Mouse (Mus musculus) right cerebral cortex, postnatal 36 days (tissue): ENCODE results near the gene Dock9.
"Not testable (repeated sequence)": the region's sequence is repeated elsewhere in the genome, so short reads cannot be mapped to it uniquely, and the experiment has no call there.

Experiments
- DNase-seq, 2 experiments: peaks; one replicate each; pipeline ENCODE4 v3.0.0; 2022; ENCODE audit warnings: low spot score in 2 of 2, mixed read lengths in 1 of 2

The Dock9 gene

DNA sequence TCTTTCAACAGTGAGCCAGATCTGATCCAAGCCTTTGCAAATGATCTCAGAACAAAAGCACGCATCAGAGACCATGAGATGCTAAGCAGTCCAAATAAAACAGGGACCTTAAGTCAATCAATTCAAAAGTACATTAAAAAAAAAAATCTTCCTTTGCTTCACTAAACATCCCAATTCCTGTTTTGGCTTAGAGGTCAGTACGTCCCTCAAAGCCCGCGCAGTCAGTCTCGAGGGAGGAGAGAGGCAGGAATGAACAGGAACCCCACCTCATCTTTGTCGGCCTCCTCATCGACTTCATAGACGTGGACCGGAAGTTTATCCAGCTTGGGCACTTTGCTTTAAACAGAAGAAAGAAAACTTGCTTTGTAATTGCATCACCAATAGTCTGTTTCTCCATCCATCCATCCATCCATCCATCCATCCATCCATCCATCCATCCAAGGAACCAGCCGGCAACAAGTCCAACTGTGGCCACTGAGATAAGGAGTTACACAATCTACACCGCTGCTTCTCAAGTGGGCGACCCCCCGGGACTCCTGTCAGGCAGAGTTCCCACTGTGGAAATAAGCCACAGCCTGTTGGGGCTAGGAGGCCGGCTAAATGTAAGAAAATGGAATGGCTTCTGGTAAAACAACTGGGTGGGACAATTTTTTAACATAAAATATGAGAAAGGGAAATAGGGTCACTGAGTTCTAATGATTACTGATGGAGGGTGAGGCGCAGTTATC is 137.3 kb downstream of the Dock9 start:
- DNase-seq, result no peak

DNA sequence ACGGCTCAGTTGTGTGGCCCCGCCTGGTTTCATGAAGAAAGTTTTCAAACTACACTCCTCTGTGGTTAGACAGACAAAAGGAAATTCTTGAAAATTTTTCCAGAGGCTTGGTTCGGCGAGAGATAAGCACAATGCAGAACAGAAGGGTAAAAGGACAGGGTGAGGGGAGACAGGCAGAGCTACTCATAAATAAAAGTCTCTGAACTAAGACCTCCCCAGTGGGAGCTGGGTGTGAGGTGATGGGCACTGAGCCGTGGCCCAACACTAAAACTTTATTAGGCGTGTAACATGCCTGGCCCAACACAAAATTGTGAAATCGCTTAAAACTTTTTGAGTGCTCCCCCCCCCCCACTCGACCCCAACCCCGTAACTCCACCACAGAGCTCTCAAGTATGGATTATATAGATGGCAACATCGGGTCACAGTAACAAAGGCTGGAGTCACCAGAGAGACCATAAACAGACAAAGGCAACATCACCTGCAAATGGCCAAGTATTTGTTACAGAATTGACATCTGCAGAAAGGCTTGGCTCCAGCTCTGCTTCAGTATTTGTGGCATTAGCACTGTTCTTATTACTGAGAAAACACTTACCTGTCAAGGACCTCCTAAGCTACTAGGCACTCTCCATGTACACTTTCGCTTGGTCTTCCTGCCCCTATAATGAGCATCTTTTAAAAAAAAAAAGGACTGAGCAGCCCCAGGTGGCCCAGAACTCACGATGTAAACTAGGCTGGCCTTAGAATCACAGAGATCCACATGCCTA is 138.4 kb downstream of the Dock9 start:
- no peak for DNase-seq

DNA sequence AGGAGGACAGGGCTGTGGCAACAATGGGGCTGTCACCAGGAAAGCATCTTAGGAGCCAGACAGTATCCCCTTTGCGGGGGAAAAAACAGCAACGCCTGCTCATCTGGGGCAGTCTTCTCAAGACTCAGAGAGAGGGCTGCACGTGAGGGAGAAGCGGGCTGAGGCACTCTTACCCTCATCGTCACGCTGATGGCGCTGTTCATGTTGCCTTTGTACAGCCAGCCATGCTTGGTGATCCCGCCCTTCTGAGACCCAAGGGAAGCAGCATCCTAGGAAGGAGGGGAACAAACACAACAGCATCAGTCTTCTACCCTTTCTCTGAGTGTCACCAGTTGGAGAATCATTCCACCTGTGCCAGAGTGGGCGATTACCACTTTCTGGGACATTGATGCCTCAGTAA is 139.1 kb downstream of the Dock9 start:
- DNase-seq, result no peak

- DNase-seq, result no peak
Observed at GRCm38 (mm10) chr14:121657633-121658032, 140.0 kb downstream of the Dock9 start.

DNA sequence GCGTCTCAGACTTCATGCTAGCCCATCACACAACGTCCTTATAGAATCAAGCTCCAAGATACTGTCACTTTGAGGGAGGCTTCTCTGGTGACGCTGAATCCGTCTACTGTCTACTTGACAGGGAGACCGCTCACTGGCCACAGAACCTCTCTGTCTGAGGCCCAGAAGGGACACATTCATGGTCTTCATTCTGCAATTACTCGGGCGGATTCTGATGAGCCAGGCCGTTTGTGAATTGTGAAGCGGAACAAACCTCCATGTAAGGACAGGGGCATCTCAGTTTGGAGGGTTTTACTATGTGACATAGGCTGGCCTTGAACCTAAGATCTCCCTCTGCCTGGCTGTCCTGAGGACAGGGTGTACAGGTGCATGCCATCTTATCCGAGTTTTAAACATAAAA is 140.7 kb downstream of the Dock9 start:
- no peak for DNase-seq

DNA sequence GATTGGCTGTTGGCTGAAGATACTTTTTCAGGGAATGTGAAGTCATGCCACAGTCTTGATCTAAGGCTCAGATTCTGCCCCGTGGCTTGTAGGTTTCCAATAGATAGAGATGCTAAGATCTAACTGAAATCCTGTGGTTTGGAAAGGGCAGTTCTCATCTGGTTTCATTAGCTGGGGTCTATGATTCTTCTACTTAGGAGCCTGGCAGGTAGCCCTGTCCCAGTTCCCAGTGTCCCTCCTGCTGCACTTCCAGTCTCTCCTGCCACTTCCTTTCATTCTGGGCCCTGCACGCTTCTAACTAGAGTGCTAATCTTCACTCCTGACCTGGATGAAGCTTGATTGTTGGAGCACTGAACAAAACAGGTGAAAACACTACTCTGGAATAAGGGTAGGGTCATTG is 142.7 kb downstream of the Dock9 start:
- DNase-seq, result no peak

DNA sequence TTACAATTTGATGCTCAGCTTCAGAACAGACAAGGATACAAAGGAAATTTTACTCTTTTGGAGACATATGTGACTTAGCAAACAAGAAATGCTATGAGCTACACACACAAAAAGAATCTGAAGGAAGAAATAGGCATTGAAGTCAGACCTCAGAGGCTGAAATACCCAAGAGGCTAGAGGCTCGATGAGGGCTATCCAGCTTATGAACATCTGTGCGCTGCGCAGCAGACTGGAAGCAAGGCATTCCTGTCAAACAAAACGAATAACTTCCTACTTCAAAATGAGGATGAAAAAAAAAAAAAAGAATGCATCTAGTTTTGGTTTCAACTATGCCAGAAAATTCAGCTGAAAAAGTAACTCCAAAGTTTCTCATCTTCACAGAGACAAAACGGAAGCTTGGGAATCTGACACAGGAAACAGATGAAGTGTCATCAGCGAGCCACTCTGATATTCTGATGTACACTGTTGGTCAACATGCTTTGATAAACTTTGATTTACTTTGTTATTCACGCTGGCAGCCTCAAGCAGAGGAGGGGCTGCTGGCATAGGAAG is 143.1 kb downstream of the Dock9 start:
- DNase-seq, result no peak

GRCm38 (mm10) chr14:121653717-121654116 is 143.9 kb downstream of the Dock9 start:
- no peak for DNase-seq

- DNase-seq, result no peak
Observed at GRCm38 (mm10) chr14:121653241-121653640, 144.4 kb downstream of the Dock9 start.

- no peak for DNase-seq
Observed at GRCm38 (mm10) chr14:121648581-121649060, 149.0 kb downstream of the Dock9 start.

GRCm38 (mm10) chr14:121647693-121648092 is 149.9 kb downstream of the Dock9 start:
- no peak for DNase-seq

DNA sequence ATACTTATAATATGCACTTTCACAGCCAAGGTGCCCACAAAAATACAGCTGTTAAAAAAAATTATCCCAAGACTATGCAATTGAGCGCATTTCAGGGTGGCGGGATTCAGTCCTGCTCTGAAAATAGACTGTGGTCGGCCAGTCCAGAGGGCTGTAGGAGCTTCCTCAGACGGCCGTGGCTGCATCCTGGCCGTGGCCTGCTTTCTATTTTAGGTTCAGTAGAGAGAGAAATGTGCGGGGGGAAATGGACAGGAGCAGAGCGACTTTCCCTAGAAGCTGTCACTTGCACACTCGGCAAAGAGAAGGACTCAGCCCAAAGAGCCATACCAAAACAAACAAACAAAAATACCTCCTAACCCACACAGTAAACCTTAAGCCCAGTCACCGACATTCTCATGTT is 151.0 kb downstream of the Dock9 start:
- no peak for DNase-seq

GRCm38 (mm10) chr14:121644302-121644701 is 153.3 kb downstream of the Dock9 start:
- DNase-seq, result no peak

GRCm38 (mm10) chr14:121641271-121641670 is 156.4 kb downstream of the Dock9 start:
- no peak for DNase-seq

GRCm38 (mm10) chr14:121636935-121637510 is 160.6 kb downstream of the Dock9 start:
- DNase-seq, result peak in 1 of 2 experiments; percentile 40

DNA sequence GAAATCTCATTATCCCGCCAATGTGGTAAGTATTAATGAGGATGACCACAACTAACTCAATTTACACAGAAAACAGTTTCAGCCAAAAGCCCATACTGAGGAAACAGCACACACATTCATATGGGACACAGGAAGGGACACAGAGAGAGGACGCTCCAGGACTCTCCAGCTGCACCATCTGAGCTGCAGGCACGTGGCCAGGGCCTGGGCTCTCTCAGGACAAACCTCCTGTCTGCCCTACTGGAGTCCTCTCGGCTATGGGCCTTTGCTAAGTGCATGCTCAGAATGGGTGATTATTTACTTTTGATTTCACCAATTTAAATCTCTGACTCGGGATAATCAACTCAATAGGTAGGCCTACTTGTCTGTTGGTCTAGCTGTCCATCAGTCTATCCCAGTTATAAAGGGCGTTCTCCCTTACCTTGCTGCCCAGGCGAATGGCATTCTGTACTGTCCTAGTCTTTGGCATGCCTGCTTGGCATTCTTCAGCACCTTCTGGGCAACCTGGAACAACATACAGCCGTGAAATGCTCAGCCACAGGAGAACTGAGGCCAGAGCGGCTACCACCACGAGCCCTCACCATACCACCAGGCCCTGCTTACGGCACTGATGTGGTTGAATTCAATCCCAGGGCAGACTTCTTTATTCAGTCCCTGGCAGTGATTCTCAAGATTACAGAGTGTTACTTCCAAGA is 162.8 kb downstream of the Dock9 start:
- DNase-seq, result no peak

GRCm38 (mm10) chr14:121634093-121634735 is 163.4 kb downstream of the Dock9 start:
- no peak for DNase-seq

DNA sequence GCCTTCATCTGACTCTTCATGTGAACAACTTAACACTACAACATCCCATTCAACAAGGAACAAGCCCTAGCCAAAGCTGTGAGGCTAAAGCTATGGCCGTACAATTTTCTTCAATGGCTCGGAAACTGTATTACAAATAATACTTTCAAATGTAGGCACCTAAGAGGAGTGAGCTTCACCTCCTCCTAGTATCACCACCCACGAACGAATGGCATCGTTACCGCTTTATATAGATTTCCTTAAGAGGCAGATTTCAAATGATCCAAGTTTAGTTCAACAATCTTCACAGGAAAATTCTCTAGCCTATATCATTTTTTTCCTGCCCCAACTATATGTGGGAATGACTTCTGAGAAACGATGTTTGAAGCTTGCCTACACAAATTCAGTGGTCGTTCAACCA is 165.7 kb downstream of the Dock9 start:
- DNase-seq, result no peak

- no peak for DNase-seq
Observed at GRCm38 (mm10) chr14:121626741-121627140, 170.9 kb downstream of the Dock9 start.

- not testable (repeated sequence) for DNase-seq
Observed at GRCm38 (mm10) chr14:121623996-121624542, 173.6 kb downstream of the Dock9 start.

GRCm38 (mm10) chr14:121621806-121622205 is 175.8 kb downstream of the Dock9 start:
- DNase-seq, result no peak
